Mouse (Mus musculus): Measurements from ENCODE around the gene Dnah14. TPM values are rescaled to one million over a fixed set of nuclear protein-coding genes. Genes with fewer than 3 reads are reported as not detected.

Dnah14 gene
- polyA plus RNA-seq, 2 experiments: 0.53 to 2.0 TPM

DNA sequence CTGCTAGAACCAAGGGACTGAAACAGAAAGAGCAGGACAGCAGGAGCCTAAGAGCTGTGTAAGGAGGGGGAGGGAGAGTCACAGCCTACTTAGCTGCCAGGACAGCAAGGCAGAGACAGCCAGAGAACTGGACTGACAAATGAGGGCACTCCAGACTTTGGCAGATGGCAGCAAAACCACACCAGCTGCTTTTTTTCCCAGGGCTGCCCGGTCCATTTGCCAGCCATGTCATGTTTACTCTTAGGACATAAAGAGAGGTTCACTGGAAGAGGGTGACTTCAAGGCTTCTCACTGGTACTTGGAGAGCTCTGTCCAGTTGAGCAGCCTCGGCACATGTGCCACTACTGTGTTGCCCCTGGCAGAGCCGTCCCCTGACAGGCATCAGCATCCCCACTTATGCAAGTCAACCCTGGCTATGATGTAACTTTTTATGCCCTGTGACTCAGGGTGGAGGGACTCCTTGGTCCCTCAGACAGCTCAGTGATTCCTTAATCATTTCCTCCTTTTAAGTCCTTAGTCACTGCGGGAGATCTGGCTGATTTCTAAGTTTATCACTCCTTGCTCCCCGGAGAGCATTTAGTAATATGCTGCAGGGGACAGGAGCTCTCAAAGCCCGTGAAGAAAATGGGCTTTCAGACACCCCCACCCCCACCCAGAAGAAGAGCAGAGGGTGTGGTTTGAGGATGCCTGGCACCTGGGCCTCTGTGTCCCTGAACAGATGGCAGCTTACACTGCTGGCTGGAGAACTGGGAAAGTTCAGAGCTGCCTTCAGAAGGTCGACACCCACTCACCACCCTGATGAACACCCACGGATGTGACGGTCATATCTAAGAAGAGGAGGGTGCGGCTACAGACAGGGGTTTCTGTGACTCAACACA is 23.6 kb upstream of the Dnah14 start:
- H3K27me3 ChIP-seq (ENCODE audit: control insufficient read depth, insufficient read depth, low read length): no peaks in the 10 kb centered on the region
- no peak for TF ChIP-seq POLR2A (IDR thresholded peaks at IDR 0.05; ENCODE audit: borderline replicate concordance, extremely low read depth, insufficient read depth, insufficient read length)
- H3K9me3 ChIP-seq (ENCODE audit: control insufficient read depth, low read length): no peaks in the 10 kb centered on the region
- H3K36me3 ChIP-seq (ENCODE audit: control insufficient read depth, insufficient read depth, low read length): no peaks in the 10 kb centered on the region
- H3K4me1 ChIP-seq (ENCODE audit: control insufficient read depth, insufficient read depth, low read length): peaks cover 4% of the 10 kb centered on the region; the same call in 1 of the 2 replicates
- ATAC-seq (ENCODE audit: low FRiP score, low read depth) (no peak), DNase-seq (ENCODE audit: low spot score) (no peak)
- 37% methylated on average over 10 of the region's 10 CpGs for WGBS
- H3K4me2 ChIP-seq (replicated peaks; ENCODE audit: low read depth, low read length, severe bottlenecking): no peak overlapping the region
- H3K27ac ChIP-seq (replicated peaks; ENCODE audit: low read depth, low read length): no peak overlapping the region
- no peak overlapping the region for H3K9ac ChIP-seq (ENCODE audit: low read depth, low read length, severe bottlenecking)
- H3K4me3 ChIP-seq (replicated peaks; ENCODE audit: low read length): no peak overlapping the region

DNA sequence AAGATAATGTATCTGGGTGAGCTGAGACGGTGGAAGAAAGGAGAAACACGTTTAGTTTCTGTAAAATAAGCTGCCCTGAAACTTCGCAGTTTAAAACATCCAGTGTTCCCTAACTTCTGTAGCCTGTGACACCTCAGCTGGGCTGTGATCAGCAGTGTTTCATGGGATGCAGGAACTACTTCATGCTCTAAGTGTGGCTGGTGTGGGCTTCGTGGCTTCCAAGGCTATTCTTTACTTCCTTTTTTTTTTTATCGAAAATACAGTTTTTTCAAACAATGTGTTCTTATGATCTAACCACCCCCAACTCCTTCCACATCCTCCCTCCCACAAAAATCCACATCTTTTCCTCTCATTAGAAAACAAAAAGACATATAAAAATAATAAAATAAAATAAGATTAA is 20.9 kb upstream of the Dnah14 start:
- ATAC-seq (ENCODE audit: low FRiP score, low read depth) (no peak), DNase-seq (ENCODE audit: low spot score) (no peak)
- Histone ChIP-seq H3K36me3 (ENCODE audit: control insufficient read depth, insufficient read depth, low read length) (no peaks in the 10 kb centered on the region), H3K27me3 (ENCODE audit: control insufficient read depth, insufficient read depth, low read length) (no peaks in the 10 kb centered on the region), H3K4me3 (replicated peaks; ENCODE audit: low read length) (no peak overlapping the region), H3K9ac (ENCODE audit: low read depth, low read length, severe bottlenecking) (no peak overlapping the region), H3K27ac (replicated peaks; ENCODE audit: low read depth, low read length) (no peak overlapping the region), H3K9me3 (ENCODE audit: control insufficient read depth, low read length) (no peaks in the 10 kb centered on the region), H3K4me1 (ENCODE audit: control insufficient read depth, insufficient read depth, low read length) (peaks cover 4% of the 10 kb centered on the region; the same call in 1 of the 2 replicates), H3K4me2 (replicated peaks; ENCODE audit: low read depth, low read length, severe bottlenecking) (no peak overlapping the region)
- TF ChIP-seq POLR2A (IDR thresholded peaks at IDR 0.05; ENCODE audit: borderline replicate concordance, extremely low read depth, insufficient read depth, insufficient read length): no peak
- WGBS: 74% methylated on average over 5 of the region's 5 CpGs

DNA sequence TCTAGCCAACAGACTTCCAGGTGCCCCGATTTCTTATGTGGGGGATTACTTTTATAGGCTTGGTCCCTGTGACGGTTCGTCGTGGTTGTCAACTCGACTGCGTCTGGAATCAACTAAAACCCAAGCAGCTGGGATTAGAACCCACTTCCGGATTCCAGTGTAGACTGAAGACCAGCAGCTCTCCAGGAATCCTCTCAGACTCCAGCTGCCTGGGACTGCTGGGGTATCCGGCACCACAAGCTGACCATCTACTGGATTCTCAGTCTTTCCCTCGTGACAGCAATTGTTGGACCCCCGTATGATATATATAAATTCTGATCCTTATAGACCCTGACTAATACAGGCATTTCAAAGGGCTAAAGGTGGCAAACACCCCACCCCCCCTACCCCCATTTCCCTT is 16.7 kb upstream of the Dnah14 start:
- H3K4me1 ChIP-seq (ENCODE audit: control insufficient read depth, insufficient read depth, low read length): peaks cover 11% of the 10 kb centered on the region
- 33% methylated on average over 10 of the region's 10 CpGs for WGBS
- H3K4me2 ChIP-seq (replicated peaks; ENCODE audit: low read depth, low read length, severe bottlenecking): no peak overlapping the region
- no peaks in the 10 kb centered on the region for H3K36me3 ChIP-seq (ENCODE audit: control insufficient read depth, insufficient read depth, low read length)
- H3K4me3 ChIP-seq (replicated peaks; ENCODE audit: low read length): no peak overlapping the region
- H3K27ac ChIP-seq (replicated peaks; ENCODE audit: low read depth, low read length): no peak overlapping the region
- DNase-seq (ENCODE audit: low spot score) (no peak), ATAC-seq (ENCODE audit: low FRiP score, low read depth) (no peak)
- no peak overlapping the region for H3K9ac ChIP-seq (ENCODE audit: low read depth, low read length, severe bottlenecking)
- H3K9me3 ChIP-seq (ENCODE audit: control insufficient read depth, low read length): no peaks in the 10 kb centered on the region
- no peaks in the 10 kb centered on the region for H3K27me3 ChIP-seq (ENCODE audit: control insufficient read depth, insufficient read depth, low read length)
- TF ChIP-seq POLR2A (IDR thresholded peaks at IDR 0.05; ENCODE audit: borderline replicate concordance, extremely low read depth, insufficient read depth, insufficient read length): no peak

DNA sequence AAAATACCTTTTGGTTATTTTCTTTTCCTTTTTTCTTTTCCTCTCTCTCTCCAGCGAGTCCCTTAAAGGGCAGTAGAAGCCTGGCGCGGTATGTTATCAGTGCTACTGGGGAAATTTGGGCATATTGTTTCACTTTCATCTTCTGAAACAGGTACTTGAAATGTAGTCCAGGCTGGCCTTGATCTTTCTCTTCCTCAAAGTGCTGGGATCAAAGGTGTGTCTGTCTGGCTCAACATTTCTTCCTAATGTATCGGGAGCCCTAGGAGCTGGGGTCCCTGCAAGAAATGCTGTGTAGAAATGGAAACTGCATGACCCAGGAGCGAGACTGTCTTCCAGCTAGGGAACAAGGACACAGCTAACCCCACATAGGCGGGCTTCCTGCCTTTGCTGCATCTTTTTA is 16.0 kb upstream of the Dnah14 start:
- DNase-seq (ENCODE audit: low spot score) (no peak), ATAC-seq (ENCODE audit: low FRiP score, low read depth) (0 out of 2 replicates have a peak, but pooled peaks have one; percentile 37)
- no peaks in the 10 kb centered on the region for H3K27me3 ChIP-seq (ENCODE audit: control insufficient read depth, insufficient read depth, low read length)
- H3K36me3 ChIP-seq (ENCODE audit: control insufficient read depth, insufficient read depth, low read length): no peaks in the 10 kb centered on the region
- no peak overlapping the region for H3K9ac ChIP-seq (ENCODE audit: low read depth, low read length, severe bottlenecking)
- H3K4me3 ChIP-seq (replicated peaks; ENCODE audit: low read length): no peak overlapping the region
- no peak overlapping the region for H3K27ac ChIP-seq (replicated peaks; ENCODE audit: low read depth, low read length)
- H3K9me3 ChIP-seq (ENCODE audit: control insufficient read depth, low read length): no peaks in the 10 kb centered on the region
- peaks cover 11% of the 10 kb centered on the region for H3K4me1 ChIP-seq (ENCODE audit: control insufficient read depth, insufficient read depth, low read length)
- H3K4me2 ChIP-seq (replicated peaks; ENCODE audit: low read depth, low read length, severe bottlenecking): no peak overlapping the region
- no peak for TF ChIP-seq POLR2A (IDR thresholded peaks at IDR 0.05; ENCODE audit: borderline replicate concordance, extremely low read depth, insufficient read depth, insufficient read length)
- 56% methylated on average over 6 of the region's 6 CpGs for WGBS

DNA sequence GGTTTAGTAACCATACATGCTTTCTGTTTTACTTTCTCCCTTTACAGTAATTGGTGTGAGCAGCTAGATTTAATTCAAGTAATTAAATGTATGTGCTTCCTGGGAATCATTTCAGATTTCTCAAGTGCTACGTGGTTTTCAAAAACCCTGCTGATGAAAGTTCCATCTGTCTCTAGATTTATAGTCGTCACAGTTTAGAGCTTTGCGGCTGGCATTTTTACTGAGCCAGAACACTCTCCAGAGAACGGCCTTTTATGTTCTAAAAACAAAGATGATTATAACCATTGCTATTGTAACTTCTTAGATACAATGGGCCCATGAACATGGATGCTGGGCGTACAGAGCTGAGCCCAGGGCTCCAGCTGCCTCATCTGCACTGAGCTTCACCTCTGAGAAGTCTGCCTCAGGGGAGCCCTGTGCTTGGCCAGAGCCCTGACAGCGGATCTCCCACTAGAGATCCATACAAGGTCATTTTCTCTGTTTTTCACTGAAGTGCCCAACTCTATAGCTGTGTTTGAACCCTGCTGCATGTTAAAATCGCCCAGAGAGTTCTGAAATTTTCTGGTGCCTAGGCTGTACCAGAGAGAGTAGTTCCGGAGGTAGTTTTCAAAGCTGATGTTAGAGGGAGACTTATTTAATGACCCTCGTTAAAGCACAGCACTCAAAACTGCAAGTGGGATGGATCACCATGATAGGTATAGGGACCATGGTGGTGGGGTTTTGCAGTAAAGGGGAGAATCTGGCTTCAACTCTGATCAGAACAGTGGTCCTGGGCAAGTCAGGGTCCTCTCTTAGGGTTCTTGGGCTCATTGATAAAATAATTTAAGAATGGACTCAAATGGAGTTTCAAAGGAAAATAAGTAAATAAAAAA is 15.2 kb upstream of the Dnah14 start:
- Histone ChIP-seq H3K4me1 (ENCODE audit: control insufficient read depth, insufficient read depth, low read length) (peaks cover 11% of the 10 kb centered on the region), H3K27me3 (ENCODE audit: control insufficient read depth, insufficient read depth, low read length) (no peaks in the 10 kb centered on the region), H3K9me3 (ENCODE audit: control insufficient read depth, low read length) (no peaks in the 10 kb centered on the region), H3K9ac (ENCODE audit: low read depth, low read length, severe bottlenecking) (no peak overlapping the region), H3K36me3 (ENCODE audit: control insufficient read depth, insufficient read depth, low read length) (no peaks in the 10 kb centered on the region), H3K4me2 (replicated peaks; ENCODE audit: low read depth, low read length, severe bottlenecking) (0 out of 2 replicates have a peak overlapping the region, but pooled peaks have one; percentile 18), H3K27ac (replicated peaks; ENCODE audit: low read depth, low read length) (no peak overlapping the region), H3K4me3 (replicated peaks; ENCODE audit: low read length) (no peak overlapping the region)
- WGBS: 17% methylated on average over 9 of the region's 9 CpGs
- no peak for TF ChIP-seq POLR2A (IDR thresholded peaks at IDR 0.05; ENCODE audit: borderline replicate concordance, extremely low read depth, insufficient read depth, insufficient read length)
- DNase-seq (ENCODE audit: low spot score) (peak; percentile 29), ATAC-seq (ENCODE audit: low FRiP score, low read depth) (peak; percentile 60; the same call in 1 of the 2 replicates)

Measured in limb, embryonic 14.5 days (tissue).